In genomic region chr4:33188164-33188563, GRCm38 (mm10) we compare ENCODE assay signal across 9 mouse cellular contexts. TPM values are rescaled to one million over a fixed set of nuclear protein-coding genes. Genes with fewer than 3 reads are reported as not detected.
DNase-seq lines count a peak whose midpoint lies in the region; TF ChIP-seq lines count a peak whose summit lies in the region.
"Had no signal": no experiment of that assay in that cellular context is flagged by ENCODE, and none has a peak within 500 bp of the region (broad histone marks: within the 10 kb centered on the region; RNA-seq: fewer than 3 reads in every experiment).

No protein-coding gene starts in this region.

- no peaks in the 10 kb centered on the region for H3K36me3 ChIP-seq in thymus, adult 2 months (ENCODE audit: control insufficient read depth, insufficient read depth, low read length)

- peak; percentile 17; the same call in 1 of the 2 replicates for TF ChIP-seq CTCF in lung, adult 2 months (IDR thresholded peaks at IDR 0.05; ENCODE audit: insufficient read depth, low read length)
- TF ChIP-seq CTCF in olfactory bulb, adult 2 months (IDR thresholded peaks at IDR 0.05; ENCODE audit: insufficient read depth, low read depth, low read length) = no peak
- no peak for TF ChIP-seq CTCF in thymus, adult 2 months (IDR thresholded peaks at IDR 0.05; ENCODE audit: borderline replicate concordance, control insufficient read depth, extremely low read depth, insufficient read depth, low read length, poor library complexity)

- H3K4me1 ChIP-seq in lung, adult 2 months (ENCODE audit: control insufficient read depth, insufficient read depth, low read length) = no peaks in the 10 kb centered on the region; the same call in 1 of the 2 replicates
- peaks cover 3% of the 10 kb centered on the region for H3K4me1 ChIP-seq in olfactory bulb, adult 2 months (ENCODE audit: control insufficient read depth, insufficient read depth, low read length)
- peaks cover 10% of the 10 kb centered on the region for H3K4me1 ChIP-seq in thymus, adult 2 months (replicated peaks; ENCODE audit: control insufficient read depth, insufficient read depth, low read length)

- TF ChIP-seq POLR2A in lung, adult 2 months (IDR thresholded peaks at IDR 0.05; ENCODE audit: borderline replicate concordance, extremely low read depth, low read depth, low read length) = no peak
- no peak for TF ChIP-seq POLR2A in olfactory bulb, adult 2 months (IDR thresholded peaks at IDR 0.05; ENCODE audit: insufficient read depth, low read depth, low read length)
- no peak for TF ChIP-seq POLR2A in thymus, adult 2 months (IDR thresholded peaks at IDR 0.05; ENCODE audit: control insufficient read depth, extremely low read depth, insufficient read depth, low read length, poor library complexity)

- peak; percentile 18 for DNase-seq in layer of hippocampus, adult 9-11 months
- DNase-seq in layer of hippocampus, postnatal 36 days = no peak
- DNase-seq in cerebellum, adult 8-10 months = peak; percentile 56
- peak; percentile 42 for DNase-seq in gastrocnemius, postnatal 10 days
- peak; percentile 54 for DNase-seq in kidney, adult 11 months
- DNase-seq in lung, adult 2 months = peak; percentile 14
- DNase-seq in thymus, adult 2 months = no peak

- 17% methylated on average over 9 of the region's 9 CpGs for WGBS in lung, adult 2 months
- WGBS in olfactory bulb, adult 2 months = 10% methylated on average over 9 of the region's 9 CpGs
- 49% methylated on average over 9 of the region's 9 CpGs for WGBS in thymus, adult 2 months

- no peak overlapping the region for H3K27ac ChIP-seq in olfactory bulb, adult 2 months (ENCODE audit: insufficient read depth, low read depth, low read length)
- H3K27ac ChIP-seq in thymus, adult 2 months (ENCODE audit: control insufficient read depth, insufficient read depth, low read length) = no peak overlapping the region

- H3K4me3 ChIP-seq in lung, adult 2 months (replicated peaks; ENCODE audit: extremely low read depth, low read depth, low read length) = no peak overlapping the region
- peak overlapping the region; percentile 25 for H3K4me3 ChIP-seq in olfactory bulb, adult 2 months (ENCODE audit: insufficient read depth, low read depth, low read length)
- no peak overlapping the region for H3K4me3 ChIP-seq in thymus, adult 2 months (ENCODE audit: control insufficient read depth, insufficient read depth, low read length)

- peaks cover 3% of the 10 kb centered on the region; the same call in 1 of the 2 replicates for H3K27me3 ChIP-seq in thymus, adult 2 months (ENCODE audit: control insufficient read depth, insufficient read depth, low read length)

RNA-seq across cellular contexts. Expression of gene Pm20d2, which starts 1.4 kb away (rescaled TPM):
- total RNA-seq in layer of hippocampus, postnatal 36 days (2021) = 1 to 10 TPM; 7.9 to 9.9 TPM
- 10 to 100 TPM; 39.9 to 45.1 TPM for total RNA-seq in gastrocnemius, postnatal 10 days (2021)
- polyA plus RNA-seq in lung, adult 2 months (2012; rRNA removed) = 4.7 and 5.5 TPM in 2 replicates
- not detected in 2 replicates for polyA plus RNA-seq in olfactory bulb, adult 2 months (2012; ENCODE audit: insufficient read depth, insufficient read length, low replicate concordance, missing spikeins)
- polyA plus RNA-seq in thymus, adult 2 months (2012; rRNA removed) = 1.4 and 2.9 TPM in 2 replicates

RNA-seq across cellular contexts. Expression of gene Srsf12, which starts 20.6 kb away (rescaled TPM):
- total RNA-seq in layer of hippocampus, postnatal 36 days (2021) = 10 to 100 TPM; 26.9 to 28.7 TPM
- total RNA-seq in gastrocnemius, postnatal 10 days (2021) = under 1 TPM in 1 of 2 experiments, not detected in 1; 0.20 TPM
- 0.06 and 0.19 TPM in 2 replicates for polyA plus RNA-seq in lung, adult 2 months (2012; rRNA removed)
- polyA plus RNA-seq in olfactory bulb, adult 2 months (2012; ENCODE audit: insufficient read depth, insufficient read length, low replicate concordance, missing spikeins) = not detected in 2 replicates
- polyA plus RNA-seq in thymus, adult 2 months (2012; rRNA removed) = 1.8 and 1.9 TPM in 2 replicates
- total RNA-seq: gastrocnemius, adult 8-10 months had no signal

RNA-seq across cellular contexts. Expression of gene Gabrr1, which starts 55.8 kb away (rescaled TPM):
- total RNA-seq in layer of hippocampus, postnatal 36 days (2021) = under 1 TPM in 1 of 2 experiments, not detected in 1; 0.20 TPM
- under 1 TPM in 1 of 2 experiments, not detected in 1; 0.14 TPM for total RNA-seq in gastrocnemius, postnatal 10 days (2021)
- polyA plus RNA-seq in lung, adult 2 months (2012; rRNA removed) = 0.06 TPM in 1 of 2 replicates, not detected in the other
- polyA plus RNA-seq in olfactory bulb, adult 2 months (2012; ENCODE audit: insufficient read depth, insufficient read length, low replicate concordance, missing spikeins) = not detected in 2 replicates
- polyA plus RNA-seq in thymus, adult 2 months (2012; rRNA removed) = 0.09 and 0.18 TPM in 2 replicates

Comparison
In these comparisons a context has a peak if more than half of its experiments do, and no peak if none do; other contexts are left out.
1. DNase-seq: peak in layer of hippocampus, adult 9-11 months (single experiment), cerebellum, adult 8-10 months (single experiment), gastrocnemius, postnatal 10 days (single experiment), kidney, adult 11 months (single experiment) and lung, adult 2 months (single experiment); none in layer of hippocampus, postnatal 36 days (0 of 2) and thymus, adult 2 months (single experiment).